ENCODE assay signal across 8 mouse cellular contexts in the genomic region with DNA sequence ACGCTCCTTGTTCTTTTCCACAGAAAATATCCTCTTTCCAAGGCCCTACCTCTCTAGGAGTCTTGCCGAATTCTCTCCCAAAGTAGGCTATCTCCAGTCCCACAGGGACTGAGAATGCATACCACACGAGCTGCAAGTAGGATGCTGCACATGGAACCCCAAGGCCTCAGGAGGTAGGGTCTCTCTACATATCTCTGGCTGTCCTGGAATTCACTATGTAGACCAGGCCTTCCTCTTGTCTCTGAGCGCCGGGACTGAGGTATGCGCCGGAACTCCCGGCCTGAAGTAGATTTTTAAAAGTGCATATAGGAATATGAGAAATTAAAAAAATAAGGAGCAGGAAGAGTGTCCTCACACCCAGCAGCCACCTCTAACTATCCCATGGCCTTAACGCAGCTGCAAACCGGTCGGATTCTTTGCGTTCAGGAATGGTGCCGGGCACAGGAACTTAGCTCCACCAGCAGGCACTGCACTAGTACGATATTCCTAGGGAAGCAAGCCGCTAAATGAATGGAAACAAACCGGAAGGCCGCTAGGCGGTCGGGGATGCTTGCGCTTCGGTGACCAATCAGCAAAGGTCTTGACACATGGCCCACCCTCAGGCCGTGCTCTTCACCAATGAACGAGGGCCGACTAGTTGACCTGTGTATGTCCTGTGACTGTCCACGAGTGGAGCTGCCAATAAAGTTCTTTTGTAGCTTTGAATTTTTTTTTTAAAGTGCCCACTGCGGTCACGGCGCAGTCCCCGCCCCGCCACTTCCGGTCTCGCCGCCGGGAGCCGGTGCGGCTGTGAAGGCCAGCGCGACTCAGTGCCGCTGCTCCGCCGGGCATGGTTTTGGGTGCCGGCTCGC. TPM values are rescaled to one million over a fixed set of nuclear protein-coding genes. Genes with fewer than 3 reads are reported as not detected.
A peak's percentile ranks its signal among the peaks of the same experiment; 100 is the strongest.
DNase-seq lines count a peak whose midpoint lies in the region; ATAC-seq and TF ChIP-seq lines count a peak whose summit lies in the region.

Gene Ube2f, plus strand, starts transcription at position 741 of the 851 bp plus-strand sequence.

- DNase-seq in brain, embryonic 14.5 days (ENCODE audit: low read depth): peak; percentile 99
- peak; percentile 98 for DNase-seq in liver, adult 2 months (ENCODE audit: extremely low read depth, low read depth, low spot score)
- peak; percentile 96 for DNase-seq in splenic B cell, adult 2 months (ENCODE audit: low read depth, low spot score)

- WGBS in heart, embryonic 11.5 days (ENCODE audit: insufficient replicate concordance): under 1% methylated on average over 43 of the region's 43 CpGs
- WGBS in kidney, embryonic 16.5 days: under 1% methylated on average over 43 of the region's 43 CpGs
- WGBS in liver, adult 2 months: under 1% methylated on average over 43 of the region's 43 CpGs

- H3K79me2 ChIP-seq in C2C12 (ENCODE audit: control insufficient read depth, insufficient read depth) (peaks cover 55% of the 10 kb centered on the region), myocyte (ENCODE audit: control insufficient read depth, insufficient read depth) (peaks cover 51% of the 10 kb centered on the region)
- peaks cover 27% of the 10 kb centered on the region for H3K79me2 ChIP-seq in liver, adult 2 months (ENCODE audit: control insufficient read depth, insufficient read depth, low read length)

- no peak for TF ChIP-seq CTCF in C2C12 (IDR thresholded peaks at IDR 0.05; ENCODE audit: control insufficient read depth, insufficient read depth, insufficient read length)
- TF ChIP-seq CTCF in brain, embryonic 14.5 days (IDR thresholded peaks at IDR 0.05; ENCODE audit: borderline replicate concordance, extremely low read depth, insufficient read depth, insufficient read length): peak; percentile 63; the same call in 1 of the 2 replicates
- peak; percentile 57 for TF ChIP-seq CTCF in liver, adult 2 months (IDR thresholded peaks at IDR 0.05; ENCODE audit: low read depth, low read length)

- peaks cover 65% of the 10 kb centered on the region for H3K4me1 ChIP-seq in erythroblast, embryonic 14.5 days (ENCODE audit: control insufficient read depth)
- peaks cover 25% of the 10 kb centered on the region for H3K4me1 ChIP-seq in heart, embryonic 11.5 days (ENCODE audit: control insufficient read depth, insufficient read depth, low read length)
- H3K4me1 ChIP-seq in kidney, embryonic 16.5 days (ENCODE audit: insufficient read depth, low read length): peaks cover 18% of the 10 kb centered on the region
- H3K4me1 ChIP-seq in liver, adult 2 months (ENCODE audit: control insufficient read depth, insufficient read depth, low read length): peaks cover 16% of the 10 kb centered on the region

- TF ChIP-seq POLR2A in brain, embryonic 14.5 days (IDR thresholded peaks at IDR 0.05; ENCODE audit: borderline replicate concordance, extremely low read depth, insufficient read depth, insufficient read length, poor library complexity, severe bottlenecking): peak; percentile 96
- TF ChIP-seq POLR2A in liver, adult 2 months (IDR thresholded peaks at IDR 0.05; ENCODE audit: extremely low read depth, insufficient read depth, low read length): peak; percentile 75
- peak; percentile 85 for TF ChIP-seq POLR2A in myocyte (IDR thresholded peaks at IDR 0.05; ENCODE audit: insufficient read length, low read depth)

- H3K4me3 ChIP-seq in C2C12 (ENCODE audit: insufficient read depth, poor library complexity, severe bottlenecking) (peak within 1 kb of the TSS; percentile 88), myocyte (peak within 1 kb of the TSS; percentile 68)
- peak within 1 kb of the TSS; percentile 100 for H3K4me3 ChIP-seq in erythroblast, embryonic 14.5 days (replicated peaks)
- peak within 1 kb of the TSS; percentile 93 for H3K4me3 ChIP-seq in heart, embryonic 11.5 days (ENCODE audit: low read depth, low read length)
- peak within 1 kb of the TSS; percentile 95 for H3K4me3 ChIP-seq in kidney, embryonic 16.5 days (ENCODE audit: low read length)
- H3K4me3 ChIP-seq in liver, adult 2 months (ENCODE audit: insufficient read depth, low read depth, low read length): peak within 1 kb of the TSS; percentile 86

- no peaks in the 10 kb centered on the region for H3K9me3 ChIP-seq in erythroblast, embryonic 14.5 days (ENCODE audit: control insufficient read depth, low read length)
- H3K9me3 ChIP-seq in heart, embryonic 11.5 days (replicated peaks; ENCODE audit: control insufficient read depth, low read length): no peaks in the 10 kb centered on the region
- H3K9me3 ChIP-seq in kidney, embryonic 16.5 days (ENCODE audit: low read length): no peaks in the 10 kb centered on the region

- peak within 1 kb of the TSS; percentile 87 for H3K4me2 ChIP-seq in heart, embryonic 11.5 days
- H3K4me2 ChIP-seq in kidney, embryonic 16.5 days (replicated peaks; ENCODE audit: low read depth, low read length): peak within 1 kb of the TSS; percentile 82
- H3K4me2 ChIP-seq in myocyte (ENCODE audit: low read depth): peak within 1 kb of the TSS; percentile 92

- peaks cover 6% of the 10 kb centered on the region for H3K36me3 ChIP-seq in C2C12 (ENCODE audit: control insufficient read depth, insufficient read depth)
- peaks cover 23% of the 10 kb centered on the region for H3K36me3 ChIP-seq in erythroblast, embryonic 14.5 days (ENCODE audit: control insufficient read depth)
- H3K36me3 ChIP-seq in heart, embryonic 11.5 days (ENCODE audit: control insufficient read depth, insufficient read depth, low read length): no peaks in the 10 kb centered on the region
- H3K36me3 ChIP-seq in kidney, embryonic 16.5 days (ENCODE audit: insufficient read depth, low read length): 0 out of 2 replicates have a peak, but pooled peaks cover 3% of the 10 kb centered on the region
- 0 out of 2 replicates have a peak, but pooled peaks cover 2% of the 10 kb centered on the region for H3K36me3 ChIP-seq in liver, adult 2 months (ENCODE audit: control insufficient read depth, insufficient read depth, low read length)
- H3K36me3 ChIP-seq in myocyte (ENCODE audit: control insufficient read depth, insufficient read depth): no peaks in the 10 kb centered on the region
- H3K36me3 ChIP-seq in splenic B cell, adult 2 months (ENCODE audit: control insufficient read depth, insufficient read depth, low read length, poor library complexity, severe bottlenecking): no peaks in the 10 kb centered on the region; the same call in 1 of the 2 replicates

- peak within 1 kb of the TSS; percentile 93 for H3K9ac ChIP-seq in heart, embryonic 11.5 days (ENCODE audit: low read depth, low read length)
- H3K9ac ChIP-seq in kidney, embryonic 16.5 days (replicated peaks; ENCODE audit: low read length): peak within 1 kb of the TSS; percentile 95
- peak within 1 kb of the TSS; percentile 93 for H3K9ac ChIP-seq in liver, adult 2 months (ENCODE audit: low read depth, low read length)

- H3K79me3 ChIP-seq in C2C12 (ENCODE audit: low read depth): peaks cover 42% of the 10 kb centered on the region

- peak within 1 kb of the TSS; percentile 88 for H3K27ac ChIP-seq in heart, embryonic 11.5 days (ENCODE audit: low read depth, low read length)
- H3K27ac ChIP-seq in kidney, embryonic 16.5 days (ENCODE audit: low read length): peak within 1 kb of the TSS; percentile 87
- peak within 1 kb of the TSS; percentile 90 for H3K27ac ChIP-seq in liver, adult 2 months (replicated peaks; ENCODE audit: insufficient read depth, low read depth, low read length)

- H3K27me3 ChIP-seq in C2C12 (ENCODE audit: control insufficient read depth, insufficient read depth, insufficient read length): no peaks in the 10 kb centered on the region
- no peaks in the 10 kb centered on the region for H3K27me3 ChIP-seq in erythroblast, embryonic 14.5 days (ENCODE audit: control insufficient read depth)
- no peaks in the 10 kb centered on the region for H3K27me3 ChIP-seq in heart, embryonic 11.5 days (ENCODE audit: control insufficient read depth, insufficient read depth, low read length)
- no peaks in the 10 kb centered on the region for H3K27me3 ChIP-seq in kidney, embryonic 16.5 days (ENCODE audit: insufficient read depth, low read length)
- H3K27me3 ChIP-seq in liver, adult 2 months (ENCODE audit: control insufficient read depth, insufficient read depth, low read length): no peaks in the 10 kb centered on the region
- no peaks in the 10 kb centered on the region for H3K27me3 ChIP-seq in myocyte (ENCODE audit: control insufficient read depth, insufficient read depth, insufficient read length)
- H3K27me3 ChIP-seq in splenic B cell, adult 2 months (ENCODE audit: control insufficient read depth, insufficient read depth, low read length, poor library complexity, severe bottlenecking): no peaks in the 10 kb centered on the region

- H3ac ChIP-seq in C2C12 (ENCODE audit: control insufficient read depth, insufficient read length, low read depth) (peak within 1 kb of the TSS; percentile 96), myocyte (ENCODE audit: control insufficient read depth, insufficient read length) (peak within 1 kb of the TSS; percentile 96)

- peak; percentile 99 for ATAC-seq in heart, embryonic 11.5 days (replicated peaks; ENCODE audit: insufficient number of reproducible peaks, low FRiP score, low TSS enrichment)
- peak; percentile 99 for ATAC-seq in kidney, embryonic 16.5 days (ENCODE audit: low FRiP score, low TSS enrichment)

TF ChIP-seq in C2C12, 6 proteins besides CTCF, POLR2A, EP300 and RAD21:
- TF ChIP-seq CEBPB (IDR thresholded peaks at IDR 0.05; ENCODE audit: low read depth): no peak
- TF ChIP-seq MYOD1 (IDR thresholded peaks at IDR 0.05; ENCODE audit: control insufficient read depth, insufficient read length, low read depth): no peak
- peak; percentile 93 for TF ChIP-seq MAX (IDR thresholded peaks at IDR 0.05)
TF ChIP-seq in C2C12: peak in this region for 1.

TF ChIP-seq in myocyte, 11 proteins besides CTCF, POLR2A, EP300 and RAD21 (continues in another document):
- peak in 1 of 3 experiments; percentile 51 for TF ChIP-seq MYOG (IDR thresholded peaks at IDR 0.05; ENCODE audit: control insufficient read depth in 1 of 3, insufficient read depth in 1 of 3, insufficient read length in 2 of 3, low read depth in 2 of 3)
- no peak for TF ChIP-seq TCF12 (IDR thresholded peaks at IDR 0.05; ENCODE audit: insufficient read depth, poor library complexity, severe bottlenecking)
- peak; percentile 45 for TF ChIP-seq USF1 (IDR thresholded peaks at IDR 0.05; ENCODE audit: low read depth)
- no peak for TF ChIP-seq MYOD1 (IDR thresholded peaks at IDR 0.05; ENCODE audit: control insufficient read depth in 1 of 3, insufficient read length in 2 of 3, low read depth in 2 of 3)
- no peak for TF ChIP-seq CEBPB (IDR thresholded peaks at IDR 0.05; ENCODE audit: insufficient read depth, poor library complexity, severe bottlenecking)
- peak; percentile 59 for TF ChIP-seq SRF (IDR thresholded peaks at IDR 0.05; ENCODE audit: control insufficient read depth, insufficient read length, low read depth)

RNA-seq across cellular contexts. Expression of gene Ube2f, which starts in this region (rescaled TPM):
- polyA plus RNA-seq in C2C12 (2012; fragmentation: generic; extraction: Trizol) (71.0 TPM), myocyte (2012; fragmentation: generic; extraction: Trizol) (70.3 TPM)
- polyA plus RNA-seq in brain, embryonic 14.5 days (2012; rRNA removed): 45.8 and 58.6 TPM in 2 replicates
- 3.7 and 3.8 TPM in 2 replicates for polyA plus RNA-seq in erythroblast, embryonic 14.5 days (2012)
- polyA plus RNA-seq in heart, embryonic 11.5 days (2014; fragmentation: Nextera tagmentation; extraction: Ambion mirVana): 71.6 and 75.7 TPM in 2 replicates
- polyA plus RNA-seq in kidney, embryonic 16.5 days (2015; fragmentation: Nextera tagmentation; extraction: Ambion mirVana): 71.7 and 74.9 TPM in 2 replicates
- 17.7 and 23.0 TPM in 2 replicates for total RNA-seq in liver, adult 2 months (2014; rRNA removed)
- 23.4 and 32.9 TPM in 2 replicates for polyA plus RNA-seq in liver, adult 2 months (2012; rRNA removed)

Comparison
In these comparisons a context has a peak if more than half of its experiments do, and no peak if none do; other contexts are left out.
1. Peak in every context shown above with its lines: DNase-seq, ATAC-seq, H3K4me3 ChIP-seq and H3K27ac ChIP-seq.